Mouse (Mus musculus) neutrophil, adult 5-6 weeks (primary cell): Measurements from ENCODE around the gene Olfr1369-ps1. TPM values are rescaled to one million over a fixed set of nuclear protein-coding genes. Genes with fewer than 3 reads are reported as not detected.

Experiments
- ATAC-seq: fragments of 151-379, 151-347 bp; 2 replicates; pipeline ENCODE4 v1.8.0; 2017; ENCODE audit warnings: mild to moderate bottlenecking, moderate TSS enrichment; ENCODE audit not compliant: insufficient number of reproducible peaks, poor library complexity, low FRiP score, severe bottlenecking; ENCODE audit errors: extremely low read depth
- total RNA-seq: library from RNA; stranded (forward); fragments of 200-1000 nt; gene quantifications from 2 replicates; pipeline ENCODE4 v1.2.3, GENCODE M21; 2017

Gene Olfr1369-ps1
- total RNA-seq, 1 experiment from 2014 or later, result not detected

DNA sequence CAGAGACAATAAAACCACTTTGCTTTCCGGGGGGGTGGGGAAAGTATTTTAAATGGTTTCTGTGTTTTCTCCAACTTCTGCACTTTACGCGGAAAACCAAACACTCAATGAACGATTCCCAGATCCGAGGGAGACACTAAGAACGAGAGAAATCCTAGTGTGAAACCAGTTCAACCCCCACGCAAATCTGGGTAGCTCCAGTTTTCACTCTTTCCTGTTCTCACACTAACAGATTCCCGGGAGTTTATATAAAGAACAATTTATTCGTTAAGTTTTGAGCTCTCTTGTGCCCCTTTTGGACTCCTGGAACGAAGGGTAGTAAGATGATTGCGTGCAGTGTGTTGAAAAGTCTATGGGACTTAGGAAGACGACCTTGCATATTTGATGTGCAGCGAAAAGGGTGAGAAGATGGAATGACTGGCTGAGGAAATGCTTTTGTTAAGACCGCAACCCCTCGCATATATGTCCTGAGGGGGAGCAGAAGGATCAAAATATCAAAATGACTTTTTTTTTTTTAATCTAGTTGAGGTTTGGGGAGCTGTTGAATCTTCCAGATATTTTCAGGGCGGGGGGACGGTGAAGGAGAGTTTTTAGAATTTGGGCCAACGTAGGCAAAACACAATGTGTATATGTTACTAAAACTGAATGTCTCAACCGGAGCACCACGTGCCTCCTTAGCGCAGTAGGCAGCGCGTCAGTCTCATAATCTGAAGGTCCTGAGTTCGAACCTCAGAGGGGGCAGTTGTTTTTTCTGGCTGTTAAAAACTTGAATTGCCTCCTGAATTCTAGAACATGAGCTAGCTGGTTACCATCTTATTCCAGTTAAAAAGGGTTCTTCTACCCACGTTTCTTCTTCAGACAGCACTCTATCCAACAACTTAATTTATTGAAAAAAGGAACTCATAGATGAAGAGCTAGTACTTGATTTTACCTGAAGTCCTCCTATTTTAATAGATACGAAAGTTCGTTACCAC is 55.9 kb downstream of the Olfr1369-ps1 start:
- ATAC-seq, result peak; percentile 60

DNA sequence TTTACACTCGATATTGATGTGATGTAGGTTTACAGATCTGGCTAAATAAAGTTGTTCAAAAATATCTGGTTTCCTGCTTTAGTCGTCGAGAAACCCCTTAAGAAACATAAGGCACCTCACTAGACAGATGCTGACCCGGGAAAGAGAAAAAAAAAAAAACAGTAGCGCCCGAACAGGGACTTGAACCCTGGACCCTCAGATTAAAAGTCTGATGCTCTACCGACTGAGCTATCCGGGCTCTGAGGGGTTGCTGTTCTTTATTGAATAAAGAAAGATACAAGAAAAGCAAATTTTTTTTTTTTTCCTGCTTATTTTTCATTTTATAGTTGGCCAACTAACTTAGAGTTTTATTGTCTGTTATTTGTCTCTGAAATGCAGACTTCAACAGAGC is 56.6 kb downstream of the Olfr1369-ps1 start:
- ATAC-seq, result no peak

- ATAC-seq, result no peak
These were observed 57.2 kb downstream of the Olfr1369-ps1 start for GRCm38 (mm10) chr13:21168371-21169011.

Other genes starting within 250 kb of the Olfr1369-ps1 start
- gene Olfr1370, start 36.5 kb upstream of the Olfr1369-ps1 start, total RNA-seq, result not detected in 2 replicates
- gene Olfr263, start 18.2 kb downstream of the Olfr1369-ps1 start, total RNA-seq, result not detected in 2 replicates
- not detected in 2 replicates for gene Olfr1368, start 34.4 kb downstream of the Olfr1369-ps1 start, total RNA-seq
- gene Trim27, start 68.0 kb downstream of the Olfr1369-ps1 start, total RNA-seq, result 85.7 and 96.0 TPM in 2 replicates
- gene Gpx5, start 181.2 kb downstream of the Olfr1369-ps1 start, total RNA-seq, result not detected in 2 replicates
- not detected in 2 replicates for gene Gpx6, start 200.6 kb downstream of the Olfr1369-ps1 start, total RNA-seq
- not detected in 2 replicates for gene Olfr1367, start 235.4 kb downstream of the Olfr1369-ps1 start, total RNA-seq